Mouse (Mus musculus) ES-E14 (cell line): ENCODE data around the gene Fhit. TPM values are rescaled to one million over a fixed set of nuclear protein-coding genes. Genes with fewer than 3 reads are reported as not detected.

ENCODE experiments used
- DNase-seq: peaks from one replicate; pipeline ENCODE4 v3.0.0-alpha.2; 2013; ENCODE audit warnings: low read depth, low spot score
- H3K27ac ChIP-seq: 2 replicates; pipeline ENCODE4 v1.5.1; 2012; ENCODE audit warnings: low read depth, mild to moderate bottlenecking, low read length, moderate library complexity, mixed read lengths; ENCODE audit not compliant: poor library complexity, insufficient read depth, severe bottlenecking
- H3K36me3 ChIP-seq: 2 replicates; pipeline ENCODE4 v1.6.1; 2012; ENCODE audit warnings: mild to moderate bottlenecking, low read length, moderate library complexity, mixed read lengths; ENCODE audit not compliant: control insufficient read depth, poor library complexity, insufficient read depth, severe bottlenecking
- H3K4me1 ChIP-seq, 2 experiments: fragments of 150-350 bp in 1 of 2; sonication (generic) in 1 of 2; 2 replicates each; pipeline ENCODE4 v1.6.1; 2012; ENCODE audit warnings: low read length in 2 of 2, mild to moderate bottlenecking in 1 of 2, mixed read lengths in 1 of 2; ENCODE audit not compliant: control insufficient read depth in 2 of 2, insufficient read depth in 2 of 2, poor library complexity in 1 of 2
- H3K4me3 ChIP-seq, 2 experiments: fragments of 150-350 bp in 1 of 2; sonication (generic) in 1 of 2; 2 replicates each; pipeline ENCODE4 v1.5.1; 2012; ENCODE audit warnings: low read length in 2 of 2, low read depth in 1 of 2, mild to moderate bottlenecking in 1 of 2, mixed read lengths in 1 of 2; ENCODE audit not compliant: insufficient read depth in 1 of 2, poor library complexity in 1 of 2, severe bottlenecking in 1 of 2
- H3K9ac ChIP-seq: 2 replicates; pipeline ENCODE4 v1.6.1; 2012; ENCODE audit warnings: low read depth, mild to moderate bottlenecking, low read length, mixed read lengths; ENCODE audit not compliant: poor library complexity, insufficient read depth, severe bottlenecking
- H3K9me3 ChIP-seq: fragments of 150-350 bp; sonication (generic); 2 replicates; pipeline ENCODE4 v1.6.1; 2012; ENCODE audit warnings: low read depth, mild to moderate bottlenecking, low read length; ENCODE audit not compliant: control insufficient read depth, insufficient read depth
- CHD2 ChIP-seq: IDR thresholded peaks from 2 replicates; pipeline ENCODE4 v1.6.1; 2014; ENCODE audit warnings: mild to moderate bottlenecking, low read depth, low read length, inconsistent platforms
- HCFC1 ChIP-seq: IDR thresholded peaks from 2 replicates; pipeline ENCODE4 v1.6.1; 2012; ENCODE audit warnings: low read length, inconsistent platforms, borderline replicate concordance; ENCODE audit not compliant: insufficient read depth
- MAFK ChIP-seq: IDR thresholded peaks from 2 replicates; pipeline ENCODE4 v1.6.1; 2014; ENCODE audit warnings: mild to moderate bottlenecking, low read depth, low read length, inconsistent platforms; ENCODE audit not compliant: insufficient read depth
- ZC3H11A ChIP-seq: IDR thresholded peaks from 2 replicates; pipeline ENCODE4 v1.6.1; 2012; ENCODE audit warnings: low read depth, mild to moderate bottlenecking, inconsistent platforms, low read length, borderline replicate concordance
- ZNF384 ChIP-seq: IDR thresholded peaks from 2 replicates; pipeline ENCODE4 v1.6.1; 2012; ENCODE audit warnings: low read depth, low read length, inconsistent platforms
- in situ Hi-C, 2 experiments: fragments of 600-800 bp; cut with MboI; formaldehyde crosslinking; loops; one replicate each; pipeline ENCODE4 v1.15.1; 2025; ENCODE audit warnings: low sequenced_read_pairs in 2 of 2, inconsistent platforms in 1 of 2; ENCODE audit not compliant: unreplicated experiment in 2 of 2
- total RNA-seq: library from RNA; depleted of rRNA; stranded (reverse); fragments of 300-350 nt; gene quantifications from 2 replicates; pipeline ENCODE4 v1.2.3, GENCODE M21; 2012

Fhit gene
- total RNA-seq, 1 experiment = 1.0 TPM

DNA sequence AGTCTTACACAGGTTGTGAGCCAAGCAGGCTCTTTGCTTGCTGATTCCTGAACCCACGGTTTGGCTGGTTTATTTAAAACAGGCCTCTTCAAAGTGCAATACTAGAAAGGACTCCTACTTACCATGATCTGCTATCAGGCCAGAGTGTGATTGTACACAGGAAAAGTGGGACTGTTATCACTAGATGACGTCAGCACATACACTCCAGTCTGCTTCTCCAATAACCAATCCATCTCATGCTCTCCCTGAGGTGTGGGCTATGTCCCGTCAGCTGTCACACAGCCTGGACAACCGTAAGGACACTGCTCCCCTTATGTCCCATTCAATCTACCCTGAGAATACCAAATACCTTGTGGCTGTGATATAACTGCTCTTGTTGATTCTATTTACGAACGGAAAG lies 1519.2 kb downstream of the Fhit start:
- no peak overlapping the region for H3K4me3 ChIP-seq
- H3K9ac ChIP-seq = no peak overlapping the region
- no peaks in the 10 kb centered on the region for H3K9me3 ChIP-seq
- DNase-seq = no peak
- in situ Hi-C loops = no loop called here
- H3K36me3 ChIP-seq = no peaks in the 10 kb centered on the region
- TF ChIP-seq ZNF384 (no peak), CHD2 (no peak), HCFC1 (no peak)
- H3K27ac ChIP-seq = no peak overlapping the region
- no peaks in the 10 kb centered on the region for H3K4me1 ChIP-seq

- Histone ChIP-seq H3K9ac (no peak overlapping the region), H3K4me1 (no peaks in the 10 kb centered on the region), H3K36me3 (no peaks in the 10 kb centered on the region), H3K4me3 (no peak overlapping the region), H3K9me3 (no peaks in the 10 kb centered on the region), H3K27ac (no peak overlapping the region)
- TF ChIP-seq CHD2 (no peak), ZC3H11A (no peak), MAFK (no peak), ZNF384 (no peak), HCFC1 (no peak)
- DNase-seq = no peak
- in situ Hi-C loops = no loop called here
These were observed 1519.8 kb downstream of the Fhit start for GRCm38 (mm10) chr14:9642068-9642467.

DNA sequence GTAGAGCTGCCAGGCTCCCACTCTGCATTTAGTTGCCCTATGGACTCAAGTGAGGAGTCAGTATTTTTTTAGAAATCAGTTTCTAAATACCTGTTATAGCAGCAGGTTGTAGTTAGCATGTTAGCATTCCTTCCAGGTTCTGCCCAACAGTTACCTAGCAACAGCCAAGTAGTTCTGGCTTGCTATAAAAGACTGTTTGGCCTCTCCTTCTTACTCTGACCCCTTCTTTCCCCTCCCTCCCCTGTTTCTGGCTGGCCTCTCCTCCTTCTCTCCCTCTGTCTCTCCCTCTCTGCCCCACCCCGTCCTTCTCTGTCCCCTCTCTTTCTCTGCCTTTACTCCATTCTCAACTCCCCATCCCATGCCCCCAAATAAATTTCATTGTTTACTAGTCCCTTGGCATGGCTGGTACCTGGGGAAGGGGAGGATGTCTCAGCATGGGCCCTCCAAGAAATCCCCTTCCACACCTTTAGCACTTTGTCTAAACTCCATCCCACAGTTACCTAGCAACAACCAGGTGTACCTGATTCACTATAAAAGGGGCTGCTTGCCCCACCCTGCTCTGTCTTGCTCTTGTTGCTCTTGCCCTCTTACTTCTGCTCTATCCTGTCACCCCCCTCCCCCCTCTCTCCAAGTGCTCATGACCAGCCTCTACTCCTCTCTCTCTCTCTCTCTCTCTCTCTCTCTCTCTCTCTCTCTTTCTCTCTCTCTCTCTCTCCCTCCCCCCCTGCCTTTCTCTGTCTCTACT lies 1527.4 kb downstream of the Fhit start:
- Histone ChIP-seq H3K36me3 (no peaks in the 10 kb centered on the region), H3K9me3 (no peaks in the 10 kb centered on the region), H3K4me1 (no peaks in the 10 kb centered on the region), H3K4me3 (no peak overlapping the region), H3K27ac (no peak overlapping the region), H3K9ac (no peak overlapping the region)
- no peak for DNase-seq
- in situ Hi-C loops = no loop called here
- TF ChIP-seq CHD2 (no peak), HCFC1 (no peak), MAFK (no peak), ZC3H11A (no peak), ZNF384 (no peak)

DNA sequence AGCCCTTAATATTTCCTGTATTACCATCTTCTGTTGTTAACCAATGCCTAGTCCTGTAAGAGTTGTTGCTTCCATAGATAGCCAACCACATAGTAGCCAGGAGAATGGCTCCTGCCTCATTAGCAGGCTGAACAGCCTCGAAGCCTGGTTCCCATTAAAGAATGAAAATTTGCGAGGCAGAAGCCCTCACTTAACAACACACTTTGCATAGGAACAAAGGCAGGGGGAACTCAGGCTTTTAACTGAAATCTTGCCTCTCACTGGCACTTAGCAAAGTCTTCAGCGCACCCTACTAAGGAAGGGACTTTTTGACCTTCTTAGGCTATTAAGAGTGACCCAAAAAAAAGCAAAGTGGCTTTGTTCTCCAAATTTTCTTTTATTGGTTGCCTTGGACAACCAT lies 1529.3 kb downstream of the Fhit start:
- Histone ChIP-seq H3K4me3 (no peak overlapping the region), H3K36me3 (no peaks in the 10 kb centered on the region), H3K9ac (no peak overlapping the region), H3K4me1 (no peaks in the 10 kb centered on the region), H3K9me3 (no peaks in the 10 kb centered on the region), H3K27ac (no peak overlapping the region)
- TF ChIP-seq MAFK (no peak), CHD2 (no peak), ZC3H11A (no peak), ZNF384 (no peak), HCFC1 (no peak)
- in situ Hi-C loops = no loop called here
- no peak for DNase-seq
